Mouse (Mus musculus): Measurements from ENCODE around the gene Oit1. TPM values are rescaled to one million over a fixed set of nuclear protein-coding genes. Genes with fewer than 3 reads are reported as not detected.

Oit1 gene
- polyA plus RNA-seq, 1 experiment, result not detected

DNA sequence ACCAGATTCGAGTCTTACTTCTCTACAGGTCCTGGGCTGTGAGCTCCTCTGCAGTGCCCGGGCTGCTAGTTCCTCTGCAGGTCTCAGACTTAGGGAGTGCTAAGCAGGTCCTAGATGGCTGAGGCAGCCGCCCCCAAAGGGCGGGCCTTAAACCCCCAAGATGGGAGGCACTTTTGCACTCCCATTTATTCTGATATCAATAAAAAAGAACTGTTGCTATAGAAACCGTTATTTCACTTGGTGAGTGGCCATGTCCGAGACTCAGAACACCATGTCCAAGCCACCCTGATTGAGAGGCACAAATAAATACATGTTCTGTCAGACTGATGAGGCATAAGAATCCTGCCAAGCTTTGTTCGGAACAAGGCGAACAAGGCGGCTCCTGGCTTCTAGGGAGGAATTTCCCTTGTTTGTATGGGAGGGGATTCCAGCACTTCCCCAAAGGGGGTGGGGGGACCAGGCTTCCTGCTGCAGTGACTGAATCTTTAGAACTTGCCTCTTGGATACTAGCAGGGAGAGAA, 68.9 kb downstream of the Oit1 start:
- TF ChIP-seq GATA1 (IDR thresholded peaks at IDR 0.05; ENCODE audit: low read length) (no peak), TAL1 (IDR thresholded peaks at IDR 0.05; ENCODE audit: low read length) (no peak)
- H3K27me3 ChIP-seq (ENCODE audit: control insufficient read depth), result no peaks in the 10 kb centered on the region
- no peaks in the 10 kb centered on the region for H3K36me3 ChIP-seq (ENCODE audit: control insufficient read depth)
- H3K4me1 ChIP-seq (ENCODE audit: control insufficient read depth), result no peaks in the 10 kb centered on the region
- no peaks in the 10 kb centered on the region for H3K9me3 ChIP-seq (ENCODE audit: control insufficient read depth, low read length)
- no peak overlapping the region for H3K4me3 ChIP-seq (replicated peaks)

DNA sequence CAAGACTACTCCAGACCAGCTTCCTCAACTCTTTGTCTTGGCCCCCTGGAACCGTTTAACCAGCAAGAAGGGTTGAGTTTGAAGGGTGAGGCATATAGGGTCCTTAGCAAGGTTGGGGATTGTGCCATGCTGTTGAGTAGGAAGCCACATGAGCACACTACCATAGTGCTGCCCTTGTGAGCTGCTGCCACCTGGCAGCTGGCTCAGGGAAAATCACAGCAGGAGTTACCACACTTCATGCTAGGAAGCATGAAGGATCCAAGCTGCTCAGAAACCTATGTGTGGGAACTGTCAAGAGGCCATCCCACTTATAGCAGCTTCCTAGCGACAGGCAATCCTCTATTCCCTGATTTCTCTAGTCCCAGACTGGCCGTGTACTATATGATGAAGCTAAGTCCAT, 69.9 kb downstream of the Oit1 start:
- no peak overlapping the region for H3K4me3 ChIP-seq (replicated peaks)
- no peaks in the 10 kb centered on the region for H3K27me3 ChIP-seq (ENCODE audit: control insufficient read depth)
- H3K36me3 ChIP-seq (ENCODE audit: control insufficient read depth), result no peaks in the 10 kb centered on the region
- no peaks in the 10 kb centered on the region for H3K4me1 ChIP-seq (ENCODE audit: control insufficient read depth)
- TF ChIP-seq GATA1 (IDR thresholded peaks at IDR 0.05; ENCODE audit: low read length), result no peak
- no peak for TF ChIP-seq TAL1 (IDR thresholded peaks at IDR 0.05; ENCODE audit: low read length)
- H3K9me3 ChIP-seq (ENCODE audit: control insufficient read depth, low read length), result no peaks in the 10 kb centered on the region

DNA sequence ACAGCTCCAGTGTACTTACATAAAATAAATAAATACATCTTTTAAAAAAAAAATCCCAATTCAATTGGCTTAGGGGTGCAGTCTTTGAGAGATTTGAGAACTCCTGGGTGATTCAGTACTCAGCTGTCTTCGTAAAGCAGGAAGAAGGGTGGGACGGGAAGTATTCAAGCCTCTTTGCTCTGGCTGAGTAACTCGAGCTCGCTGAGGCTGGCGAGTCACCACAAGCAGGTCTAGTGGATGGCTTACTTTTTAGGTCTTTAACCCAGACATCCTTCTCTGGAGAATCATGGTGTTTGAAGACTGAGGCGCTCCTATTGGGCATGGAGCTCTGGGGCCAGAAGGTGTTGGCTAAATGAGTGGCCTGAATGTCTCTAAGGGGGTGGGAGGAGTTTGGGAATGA, 71.7 kb downstream of the Oit1 start:
- Histone ChIP-seq H3K4me1 (ENCODE audit: control insufficient read depth) (no peaks in the 10 kb centered on the region; the same call in 1 of the 2 replicates), H3K4me3 (replicated peaks) (no peak overlapping the region), H3K27me3 (ENCODE audit: control insufficient read depth) (no peaks in the 10 kb centered on the region), H3K36me3 (ENCODE audit: control insufficient read depth) (no peaks in the 10 kb centered on the region), H3K9me3 (ENCODE audit: control insufficient read depth, low read length) (no peaks in the 10 kb centered on the region)
- TF ChIP-seq GATA1 (IDR thresholded peaks at IDR 0.05; ENCODE audit: low read length), result no peak
- TF ChIP-seq TAL1 (IDR thresholded peaks at IDR 0.05; ENCODE audit: low read length), result no peak

DNA sequence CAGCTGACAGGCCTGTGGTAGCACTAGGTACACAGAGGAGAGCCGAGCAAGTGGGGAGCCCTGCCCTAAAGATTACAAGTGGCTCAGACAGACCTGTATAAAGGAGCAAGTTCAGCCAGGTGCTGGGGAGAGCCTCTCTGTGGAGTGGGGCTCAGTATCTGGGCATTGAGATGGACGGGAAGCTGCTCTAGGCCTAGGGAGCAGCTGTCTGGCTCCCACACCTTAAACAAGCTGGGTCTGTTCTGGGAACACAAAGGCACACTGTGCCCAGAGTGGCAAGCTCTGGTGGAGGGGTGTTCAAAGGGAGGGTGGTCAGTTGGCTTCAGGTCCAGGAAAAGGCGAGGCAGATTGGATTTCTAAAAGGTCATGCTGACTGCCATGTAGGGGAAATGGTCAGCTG, 73.5 kb downstream of the Oit1 start:
- Histone ChIP-seq H3K4me3 (replicated peaks) (no peak overlapping the region), H3K27me3 (ENCODE audit: control insufficient read depth) (no peaks in the 10 kb centered on the region), H3K36me3 (ENCODE audit: control insufficient read depth) (no peaks in the 10 kb centered on the region), H3K4me1 (ENCODE audit: control insufficient read depth) (no peaks in the 10 kb centered on the region; the same call in 1 of the 2 replicates), H3K9me3 (ENCODE audit: control insufficient read depth, low read length) (no peaks in the 10 kb centered on the region)
- TF ChIP-seq TAL1 (IDR thresholded peaks at IDR 0.05; ENCODE audit: low read length) (no peak), GATA1 (IDR thresholded peaks at IDR 0.05; ENCODE audit: low read length) (no peak)

DNA sequence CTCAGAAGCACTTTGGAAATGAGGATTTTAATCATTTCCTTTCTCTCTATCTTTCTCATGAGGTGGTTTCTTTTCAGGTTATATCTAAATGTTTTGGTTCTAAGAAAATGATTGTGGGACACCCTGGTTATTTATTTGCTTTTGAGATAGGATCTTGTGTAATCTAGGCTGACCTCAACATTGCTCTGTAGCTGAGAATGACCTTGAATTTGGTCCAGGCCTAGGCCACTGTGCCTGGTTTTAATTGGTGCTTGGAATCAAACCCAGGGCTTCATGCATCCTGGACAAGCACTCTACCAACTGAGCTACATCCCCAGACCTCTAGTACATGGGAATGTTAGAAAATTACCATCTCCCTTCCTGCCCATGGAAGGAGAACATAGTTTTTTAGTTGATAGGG, 74.5 kb downstream of the Oit1 start:
- TF ChIP-seq GATA1 (IDR thresholded peaks at IDR 0.05; ENCODE audit: low read length), result no peak
- no peak for TF ChIP-seq TAL1 (IDR thresholded peaks at IDR 0.05; ENCODE audit: low read length)
- Histone ChIP-seq H3K9me3 (ENCODE audit: control insufficient read depth, low read length) (no peaks in the 10 kb centered on the region), H3K4me3 (replicated peaks) (no peak overlapping the region), H3K36me3 (ENCODE audit: control insufficient read depth) (no peaks in the 10 kb centered on the region), H3K27me3 (ENCODE audit: control insufficient read depth) (peaks cover 3% of the 10 kb centered on the region; the same call in 1 of the 2 replicates), H3K4me1 (ENCODE audit: control insufficient read depth) (no peaks in the 10 kb centered on the region; the same call in 1 of the 2 replicates)

DNA sequence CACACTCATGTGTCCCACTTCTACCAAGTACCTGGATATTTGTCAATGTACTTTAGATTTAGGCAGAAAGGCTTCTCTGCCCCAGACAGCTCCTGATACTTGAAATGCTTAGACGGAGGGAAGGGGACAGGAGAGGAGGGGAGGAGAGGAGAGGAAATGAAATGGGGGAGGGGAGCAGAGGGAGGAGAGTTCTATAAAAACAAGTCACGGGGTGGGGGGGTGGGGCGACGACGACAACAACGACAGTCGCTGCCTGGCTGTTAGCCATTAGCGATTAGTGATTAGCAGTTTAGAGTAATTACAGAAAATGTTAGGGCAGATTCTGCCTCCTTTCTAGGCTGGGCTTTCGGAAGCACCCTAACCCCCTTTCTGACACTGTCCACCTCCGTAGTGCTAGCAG, 75.9 kb downstream of the Oit1 start:
- Histone ChIP-seq H3K9me3 (ENCODE audit: control insufficient read depth, low read length) (no peaks in the 10 kb centered on the region), H3K27me3 (ENCODE audit: control insufficient read depth) (peaks cover 3% of the 10 kb centered on the region; the same call in 1 of the 2 replicates), H3K4me1 (ENCODE audit: control insufficient read depth) (no peaks in the 10 kb centered on the region; the same call in 1 of the 2 replicates), H3K36me3 (ENCODE audit: control insufficient read depth) (no peaks in the 10 kb centered on the region), H3K4me3 (replicated peaks) (no peak overlapping the region)
- no peak for TF ChIP-seq GATA1 (IDR thresholded peaks at IDR 0.05; ENCODE audit: low read length)

DNA sequence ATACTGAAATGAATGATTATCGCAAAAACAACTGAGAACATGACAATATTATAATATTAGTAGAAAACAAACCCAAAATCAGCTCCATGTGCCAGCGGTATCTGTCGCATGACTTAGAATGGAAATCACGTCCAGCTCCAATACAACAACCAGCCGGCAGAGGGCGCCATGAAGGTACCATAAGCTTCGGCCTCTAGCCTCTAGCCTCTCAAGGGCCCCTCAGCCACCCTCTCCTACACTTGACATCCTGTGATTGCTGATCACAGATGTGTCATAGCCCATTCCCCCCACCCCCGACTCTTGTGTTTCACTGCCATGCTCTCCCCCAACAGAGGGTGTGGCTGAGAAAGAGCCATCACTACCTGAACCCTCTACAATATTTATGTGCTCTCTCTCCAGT, 78.3 kb downstream of the Oit1 start:
- no peaks in the 10 kb centered on the region; the same call in 1 of the 2 replicates for H3K4me1 ChIP-seq (ENCODE audit: control insufficient read depth)
- peaks cover 3% of the 10 kb centered on the region; the same call in 1 of the 2 replicates for H3K27me3 ChIP-seq (ENCODE audit: control insufficient read depth)
- no peaks in the 10 kb centered on the region for H3K9me3 ChIP-seq (ENCODE audit: control insufficient read depth, low read length)
- H3K4me3 ChIP-seq (replicated peaks), result no peak overlapping the region
- H3K36me3 ChIP-seq (ENCODE audit: control insufficient read depth), result no peaks in the 10 kb centered on the region
- TF ChIP-seq TAL1 (IDR thresholded peaks at IDR 0.05; ENCODE audit: low read length), result no peak

Other genes starting within 250 kb of the Oit1 start
- 4.1 and 7.8 TPM in 2 replicates for gene Pdhb, start 205.7 kb downstream of the Oit1 start, polyA plus RNA-seq (2012)
- 0.13 and 0.15 TPM in 2 replicates for gene Kctd6, start 164.6 kb downstream of the Oit1 start, polyA plus RNA-seq (2012)
- not detected in 2 replicates for gene Acox2, start 119.4 kb downstream of the Oit1 start, polyA plus RNA-seq (2012)
- not detected in 2 replicates for gene Fam107a, start 60.7 kb downstream of the Oit1 start, polyA plus RNA-seq (2012)